Mouse (Mus musculus): ENCODE results near the gene Commd7. TPM values are rescaled to one million over a fixed set of nuclear protein-coding genes. Genes with fewer than 3 reads are reported as not detected.

Gene Commd7
- polyA plus RNA-seq, 1 experiment from 2014 or later = 75.0 TPM

- no peak for ATAC-seq (ENCODE audit: insufficient read depth, low FRiP score)
- no peak overlapping the region for H3K4me3 ChIP-seq (replicated peaks; ENCODE audit: low read length)
- WGBS = 89% methylated on average over 1 of the region's 1 CpGs
Measured at GRCm38 (mm10) chr2:153611743-153612142, 20.8 kb downstream of the Commd7 start.

GRCm38 (mm10) chr2:153611241-153611630 lies 21.3 kb downstream of the Commd7 start:
- no peaks in the 10 kb centered on the region for H3K27me3 ChIP-seq (ENCODE audit: control insufficient read depth, insufficient read depth, low read length)
- WGBS = 67% methylated on average over 7 of the region's 7 CpGs
- H3K27ac ChIP-seq (ENCODE audit: low read length) = peak overlapping the region; percentile 70
- H3K9ac ChIP-seq (ENCODE audit: low read length) = peak overlapping the region; percentile 61
- H3K4me1 ChIP-seq (ENCODE audit: control insufficient read depth, insufficient read depth, low read length) = peaks cover 35% of the 10 kb centered on the region
- no peaks in the 10 kb centered on the region for H3K9me3 ChIP-seq (replicated peaks; ENCODE audit: control insufficient read depth, low read length)
- no peaks in the 10 kb centered on the region for H3K36me3 ChIP-seq (ENCODE audit: control insufficient read depth, insufficient read depth, low read length)
- no peak for ATAC-seq (ENCODE audit: insufficient read depth, low FRiP score)
- H3K4me3 ChIP-seq (replicated peaks; ENCODE audit: low read length) = no peak overlapping the region
- H3K4me2 ChIP-seq (ENCODE audit: low read depth, low read length) = no peak overlapping the region

More at GRCm38 (mm10) chr2:153611743-153612142, 20.8 kb downstream of the Commd7 start:
- Histone ChIP-seq H3K36me3 (ENCODE audit: control insufficient read depth, insufficient read depth, low read length) (no peaks in the 10 kb centered on the region), H3K4me1 (ENCODE audit: control insufficient read depth, insufficient read depth, low read length) (peaks cover 35% of the 10 kb centered on the region), H3K9ac (ENCODE audit: low read length) (no peak overlapping the region), H3K9me3 (replicated peaks; ENCODE audit: control insufficient read depth, low read length) (no peaks in the 10 kb centered on the region), H3K4me2 (ENCODE audit: low read depth, low read length) (no peak overlapping the region), H3K27ac (ENCODE audit: low read length) (no peak overlapping the region), H3K27me3 (ENCODE audit: control insufficient read depth, insufficient read depth, low read length) (no peaks in the 10 kb centered on the region)

- 20% methylated on average over 14 of the region's 14 CpGs for WGBS
- no peak overlapping the region for H3K4me2 ChIP-seq (ENCODE audit: low read depth, low read length)
- peak overlapping the region; percentile 61 for H3K9ac ChIP-seq (ENCODE audit: low read length)
- peak overlapping the region; percentile 70 for H3K27ac ChIP-seq (ENCODE audit: low read length)
- H3K4me3 ChIP-seq (replicated peaks; ENCODE audit: low read length) = no peak overlapping the region
- ATAC-seq (ENCODE audit: insufficient read depth, low FRiP score) = peak; percentile 33; the same call in 1 of the 2 replicates
- peaks cover 35% of the 10 kb centered on the region for H3K4me1 ChIP-seq (ENCODE audit: control insufficient read depth, insufficient read depth, low read length)
- no peaks in the 10 kb centered on the region for H3K27me3 ChIP-seq (ENCODE audit: control insufficient read depth, insufficient read depth, low read length)
- H3K9me3 ChIP-seq (replicated peaks; ENCODE audit: control insufficient read depth, low read length) = no peaks in the 10 kb centered on the region
- no peaks in the 10 kb centered on the region for H3K36me3 ChIP-seq (ENCODE audit: control insufficient read depth, insufficient read depth, low read length)
Measured at GRCm38 (mm10) chr2:153610426-153611240, 21.9 kb downstream of the Commd7 start.

GRCm38 (mm10) chr2:153609548-153609947 lies 23.0 kb downstream of the Commd7 start:
- Histone ChIP-seq H3K36me3 (ENCODE audit: control insufficient read depth, insufficient read depth, low read length) (no peaks in the 10 kb centered on the region), H3K27ac (ENCODE audit: low read length) (no peak overlapping the region), H3K4me3 (replicated peaks; ENCODE audit: low read length) (no peak overlapping the region), H3K4me1 (ENCODE audit: control insufficient read depth, insufficient read depth, low read length) (peaks cover 35% of the 10 kb centered on the region), H3K4me2 (ENCODE audit: low read depth, low read length) (no peak overlapping the region), H3K9me3 (replicated peaks; ENCODE audit: control insufficient read depth, low read length) (no peaks in the 10 kb centered on the region), H3K9ac (ENCODE audit: low read length) (peak overlapping the region; percentile 54; the same call in 1 of the 2 replicates), H3K27me3 (ENCODE audit: control insufficient read depth, insufficient read depth, low read length) (no peaks in the 10 kb centered on the region)
- 12% methylated on average over 9 of the region's 9 CpGs for WGBS
- ATAC-seq (ENCODE audit: insufficient read depth, low FRiP score) = peak; percentile 69; the same call in 1 of the 2 replicates

GRCm38 (mm10) chr2:153609058-153609457 lies 23.5 kb downstream of the Commd7 start:
- H3K27me3 ChIP-seq (ENCODE audit: control insufficient read depth, insufficient read depth, low read length) = no peaks in the 10 kb centered on the region

GRCm38 (mm10) chr2:153607870-153608515 lies 24.6 kb downstream of the Commd7 start:
- peak; percentile 53; the same call in 1 of the 2 replicates for ATAC-seq (ENCODE audit: insufficient read depth, low FRiP score)
- H3K4me1 ChIP-seq (ENCODE audit: control insufficient read depth, insufficient read depth, low read length) = peaks cover 32% of the 10 kb centered on the region
- H3K27me3 ChIP-seq (ENCODE audit: control insufficient read depth, insufficient read depth, low read length) = no peaks in the 10 kb centered on the region
- no peaks in the 10 kb centered on the region for H3K36me3 ChIP-seq (ENCODE audit: control insufficient read depth, insufficient read depth, low read length)
- 61% methylated on average over 13 of the region's 13 CpGs for WGBS
- H3K9me3 ChIP-seq (replicated peaks; ENCODE audit: control insufficient read depth, low read length) = no peaks in the 10 kb centered on the region
- H3K4me3 ChIP-seq (replicated peaks; ENCODE audit: low read length) = no peak overlapping the region
- H3K4me2 ChIP-seq (ENCODE audit: low read depth, low read length) = no peak overlapping the region
- peak overlapping the region; percentile 62; the same call in 1 of the 2 replicates for H3K27ac ChIP-seq (ENCODE audit: low read length)
- H3K9ac ChIP-seq (ENCODE audit: low read length) = 0 out of 2 replicates have a peak overlapping the region, but pooled peaks have one; percentile 22

More at GRCm38 (mm10) chr2:153609058-153609457, 23.5 kb downstream of the Commd7 start:
- H3K9ac ChIP-seq (ENCODE audit: low read length) = no peak overlapping the region
- H3K36me3 ChIP-seq (ENCODE audit: control insufficient read depth, insufficient read depth, low read length) = no peaks in the 10 kb centered on the region
- H3K4me3 ChIP-seq (replicated peaks; ENCODE audit: low read length) = no peak overlapping the region
- no peak for ATAC-seq (ENCODE audit: insufficient read depth, low FRiP score)
- H3K4me2 ChIP-seq (ENCODE audit: low read depth, low read length) = no peak overlapping the region
- peaks cover 35% of the 10 kb centered on the region for H3K4me1 ChIP-seq (ENCODE audit: control insufficient read depth, insufficient read depth, low read length)
- WGBS = 81% methylated on average over 8 of the region's 8 CpGs
- no peaks in the 10 kb centered on the region for H3K9me3 ChIP-seq (replicated peaks; ENCODE audit: control insufficient read depth, low read length)
- no peak overlapping the region for H3K27ac ChIP-seq (ENCODE audit: low read length)

GRCm38 (mm10) chr2:153606421-153606820 lies 26.2 kb downstream of the Commd7 start:
- Histone ChIP-seq H3K9me3 (replicated peaks; ENCODE audit: control insufficient read depth, low read length) (no peaks in the 10 kb centered on the region), H3K9ac (ENCODE audit: low read length) (no peak overlapping the region), H3K4me1 (ENCODE audit: control insufficient read depth, insufficient read depth, low read length) (peaks cover 24% of the 10 kb centered on the region), H3K4me2 (ENCODE audit: low read depth, low read length) (no peak overlapping the region), H3K27ac (ENCODE audit: low read length) (no peak overlapping the region), H3K36me3 (ENCODE audit: control insufficient read depth, insufficient read depth, low read length) (no peaks in the 10 kb centered on the region), H3K27me3 (ENCODE audit: control insufficient read depth, insufficient read depth, low read length) (no peaks in the 10 kb centered on the region), H3K4me3 (replicated peaks; ENCODE audit: low read length) (no peak overlapping the region)
- 82% methylated on average over 3 of the region's 3 CpGs for WGBS
- ATAC-seq (ENCODE audit: insufficient read depth, low FRiP score) = no peak

- no peak for ATAC-seq (ENCODE audit: insufficient read depth, low FRiP score)
- H3K9me3 ChIP-seq (replicated peaks; ENCODE audit: control insufficient read depth, low read length) = no peaks in the 10 kb centered on the region
- 31% methylated on average over 4 of the region's 4 CpGs for WGBS
- no peaks in the 10 kb centered on the region for H3K36me3 ChIP-seq (ENCODE audit: control insufficient read depth, insufficient read depth, low read length)
- no peak overlapping the region for H3K27ac ChIP-seq (ENCODE audit: low read length)
- H3K9ac ChIP-seq (ENCODE audit: low read length) = no peak overlapping the region
- H3K27me3 ChIP-seq (ENCODE audit: control insufficient read depth, insufficient read depth, low read length) = no peaks in the 10 kb centered on the region
- H3K4me2 ChIP-seq (ENCODE audit: low read depth, low read length) = no peak overlapping the region
- no peak overlapping the region for H3K4me3 ChIP-seq (replicated peaks; ENCODE audit: low read length)
- peaks cover 6% of the 10 kb centered on the region; the same call in 1 of the 2 replicates for H3K4me1 ChIP-seq (ENCODE audit: control insufficient read depth, insufficient read depth, low read length)
Measured at GRCm38 (mm10) chr2:153603724-153604123, 28.9 kb downstream of the Commd7 start.

All from stomach, embryonic 16.5 days (tissue).